Mouse (Mus musculus): Measurements from ENCODE around the gene Myog. TPM values are rescaled to one million over a fixed set of nuclear protein-coding genes. Genes with fewer than 3 reads are reported as not detected.

Gene Myog
- polyA plus RNA-seq, 1 experiment: 0.09 TPM

GRCm38 (mm10) chr1:134292601-134293000 is 2.8 kb downstream of the Myog start:
- no peaks in the 10 kb centered on the region for H3K27me3 ChIP-seq (replicated peaks; ENCODE audit: control insufficient read depth, insufficient read depth, low read length)
- WGBS: 81% methylated on average over 9 of the region's 9 CpGs
- TF ChIP-seq CTCF (conservative IDR thresholded peaks at IDR 0.05; ENCODE audit: insufficient read depth, insufficient read length, low read depth, low read length) (no peak), POLR2A (IDR thresholded peaks at IDR 0.05; ENCODE audit: low read depth, low read length) (no peak)
- no peaks in the 10 kb centered on the region for H3K36me3 ChIP-seq (ENCODE audit: control insufficient read depth, insufficient read depth, low read length)
- DNase-seq: no peak
- H3K4me1 ChIP-seq (ENCODE audit: control insufficient read depth, insufficient read depth, low read length): no peaks in the 10 kb centered on the region; the same call in 1 of the 2 replicates
- no peak overlapping the region for H3K4me3 ChIP-seq (ENCODE audit: insufficient read depth, low read depth, low read length)
- H3K27ac ChIP-seq (ENCODE audit: insufficient read depth, low read depth, low read length): no peak overlapping the region

DNA sequence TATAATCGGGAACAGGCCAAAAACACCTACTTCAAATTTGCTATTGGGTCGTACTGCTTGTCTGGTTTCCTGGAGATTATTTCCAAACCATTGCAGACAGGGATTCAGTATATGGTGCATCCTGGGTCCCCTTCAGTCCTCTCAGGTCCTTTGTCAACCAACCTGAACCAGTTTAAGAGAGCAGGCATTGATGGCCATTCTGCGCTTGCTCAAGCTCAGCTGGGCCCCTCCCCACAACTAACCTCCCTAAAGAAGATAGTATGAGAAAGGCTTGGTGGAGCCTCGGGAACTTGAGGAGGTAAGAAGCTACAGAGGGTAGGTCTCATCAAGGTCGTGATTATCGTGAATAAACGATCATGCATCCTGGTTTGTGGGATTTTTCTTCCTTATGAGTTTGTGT is 3.5 kb downstream of the Myog start:
- Histone ChIP-seq H3K27ac (ENCODE audit: insufficient read depth, low read depth, low read length) (no peak overlapping the region), H3K4me3 (ENCODE audit: insufficient read depth, low read depth, low read length) (no peak overlapping the region), H3K4me1 (ENCODE audit: control insufficient read depth, insufficient read depth, low read length) (no peaks in the 10 kb centered on the region; the same call in 1 of the 2 replicates), H3K36me3 (ENCODE audit: control insufficient read depth, insufficient read depth, low read length) (no peaks in the 10 kb centered on the region), H3K27me3 (replicated peaks; ENCODE audit: control insufficient read depth, insufficient read depth, low read length) (no peaks in the 10 kb centered on the region)
- WGBS: 93% methylated on average over 7 of the region's 7 CpGs
- TF ChIP-seq POLR2A (IDR thresholded peaks at IDR 0.05; ENCODE audit: low read depth, low read length) (no peak), CTCF (conservative IDR thresholded peaks at IDR 0.05; ENCODE audit: insufficient read depth, insufficient read length, low read depth, low read length) (no peak)
- no peak for DNase-seq

DNA sequence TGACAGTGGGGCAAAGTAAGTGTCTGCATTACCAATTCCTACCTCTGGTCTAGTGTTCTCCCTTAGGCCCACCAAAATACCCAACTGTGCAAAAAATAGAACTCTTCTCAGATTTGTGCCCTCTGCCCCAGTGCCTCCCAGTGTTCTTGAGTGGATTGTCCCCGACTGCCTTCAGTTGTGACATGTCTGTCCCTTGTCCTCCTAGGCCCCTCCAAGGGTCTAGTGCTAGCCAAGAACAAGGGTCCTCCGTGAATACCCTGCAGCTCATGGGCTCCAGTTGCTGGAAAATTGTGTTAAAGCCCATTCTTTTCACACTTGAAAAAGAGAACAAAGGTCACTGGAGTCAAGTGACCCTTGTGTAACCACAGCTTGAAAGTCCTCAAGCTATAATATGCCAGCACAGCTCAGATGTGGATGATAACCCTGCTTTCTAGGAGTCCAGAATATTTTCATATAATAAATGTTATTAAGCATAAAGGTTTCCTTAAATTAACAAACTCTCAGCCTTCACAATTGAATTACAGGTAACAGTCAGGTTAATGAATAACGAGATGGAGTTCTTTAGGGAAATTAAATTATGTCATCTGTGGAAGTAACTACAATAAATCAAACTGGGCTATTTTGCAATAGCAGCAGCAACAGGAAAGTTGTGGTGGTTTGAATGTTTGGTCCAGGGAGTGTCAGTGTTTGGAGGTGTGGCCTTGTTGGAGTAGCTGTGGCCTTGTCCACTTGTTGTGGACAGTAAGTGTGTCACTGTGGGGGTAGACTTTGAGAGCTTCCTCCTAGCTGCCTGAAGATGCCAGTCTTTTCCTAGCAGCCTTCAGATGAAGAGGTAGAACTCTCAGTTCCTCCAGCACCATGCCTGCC is 4.2 kb downstream of the Myog start:
- WGBS: 60% methylated on average over 3 of the region's 3 CpGs
- TF ChIP-seq POLR2A (IDR thresholded peaks at IDR 0.05; ENCODE audit: low read depth, low read length): no peak
- no peak for TF ChIP-seq CTCF (conservative IDR thresholded peaks at IDR 0.05; ENCODE audit: insufficient read depth, insufficient read length, low read depth, low read length)
- H3K36me3 ChIP-seq (ENCODE audit: control insufficient read depth, insufficient read depth, low read length): no peaks in the 10 kb centered on the region
- no peaks in the 10 kb centered on the region; the same call in 1 of the 2 replicates for H3K4me1 ChIP-seq (ENCODE audit: control insufficient read depth, insufficient read depth, low read length)
- no peak overlapping the region for H3K4me3 ChIP-seq (ENCODE audit: insufficient read depth, low read depth, low read length)
- no peaks in the 10 kb centered on the region for H3K27me3 ChIP-seq (replicated peaks; ENCODE audit: control insufficient read depth, insufficient read depth, low read length)
- DNase-seq: peak; percentile 19
- no peak overlapping the region for H3K27ac ChIP-seq (ENCODE audit: insufficient read depth, low read depth, low read length)

DNA sequence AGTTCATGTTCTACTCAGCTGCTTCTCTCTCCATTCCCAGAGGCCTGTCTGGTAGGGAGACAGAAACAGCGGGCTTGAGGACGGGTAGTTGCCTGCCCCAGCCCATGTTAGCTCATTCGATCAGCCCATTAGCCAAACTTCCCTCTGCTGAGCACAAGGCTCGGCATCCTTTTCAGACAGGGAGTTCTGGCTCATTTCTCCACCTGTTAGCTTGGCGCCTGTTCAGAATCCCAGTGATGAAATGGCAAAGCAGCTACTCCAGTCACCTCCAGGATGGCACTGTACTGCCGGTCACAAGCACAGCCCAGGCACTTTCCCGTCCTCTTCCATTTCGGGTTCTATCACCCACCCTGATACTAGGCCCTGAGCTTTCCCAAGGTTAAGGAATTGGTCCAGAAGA is 7.5 kb downstream of the Myog start:
- no peak for TF ChIP-seq CTCF (conservative IDR thresholded peaks at IDR 0.05; ENCODE audit: insufficient read depth, insufficient read length, low read depth, low read length)
- no peak for TF ChIP-seq POLR2A (IDR thresholded peaks at IDR 0.05; ENCODE audit: low read depth, low read length)
- H3K36me3 ChIP-seq (ENCODE audit: control insufficient read depth, insufficient read depth, low read length): no peaks in the 10 kb centered on the region
- H3K4me3 ChIP-seq (ENCODE audit: insufficient read depth, low read depth, low read length): no peak overlapping the region
- no peak for DNase-seq
- no peaks in the 10 kb centered on the region; the same call in 1 of the 2 replicates for H3K4me1 ChIP-seq (ENCODE audit: control insufficient read depth, insufficient read depth, low read length)
- no peaks in the 10 kb centered on the region for H3K27me3 ChIP-seq (replicated peaks; ENCODE audit: control insufficient read depth, insufficient read depth, low read length)
- WGBS: 96% methylated on average over 8 of the region's 8 CpGs
- no peak overlapping the region for H3K27ac ChIP-seq (ENCODE audit: insufficient read depth, low read depth, low read length)

- Histone ChIP-seq H3K4me3 (ENCODE audit: insufficient read depth, low read depth, low read length) (peak overlapping the region; percentile 62), H3K36me3 (ENCODE audit: control insufficient read depth, insufficient read depth, low read length) (no peaks in the 10 kb centered on the region), H3K4me1 (ENCODE audit: control insufficient read depth, insufficient read depth, low read length) (no peaks in the 10 kb centered on the region; the same call in 1 of the 2 replicates), H3K27ac (ENCODE audit: insufficient read depth, low read depth, low read length) (no peak overlapping the region), H3K27me3 (replicated peaks; ENCODE audit: control insufficient read depth, insufficient read depth, low read length) (no peaks in the 10 kb centered on the region)
- DNase-seq: no peak
- 8% methylated on average over 58 of the region's 59 CpGs for WGBS
- TF ChIP-seq CTCF (conservative IDR thresholded peaks at IDR 0.05; ENCODE audit: insufficient read depth, insufficient read length, low read depth, low read length): no peak
- TF ChIP-seq POLR2A (IDR thresholded peaks at IDR 0.05; ENCODE audit: low read depth, low read length): no peak
Measured at GRCm38 (mm10) chr1:134298636-134299411, 9.0 kb downstream of the Myog start.

GRCm38 (mm10) chr1:134302568-134303238 is 12.9 kb downstream of the Myog start:
- WGBS: 52% methylated on average over 8 of the region's 8 CpGs
- no peaks in the 10 kb centered on the region for H3K4me1 ChIP-seq (ENCODE audit: control insufficient read depth, insufficient read depth, low read length)
- no peaks in the 10 kb centered on the region for H3K27me3 ChIP-seq (replicated peaks; ENCODE audit: control insufficient read depth, insufficient read depth, low read length)
- H3K27ac ChIP-seq (ENCODE audit: insufficient read depth, low read depth, low read length): peak overlapping the region; percentile 61
- no peaks in the 10 kb centered on the region for H3K36me3 ChIP-seq (ENCODE audit: control insufficient read depth, insufficient read depth, low read length)
- H3K4me3 ChIP-seq (ENCODE audit: insufficient read depth, low read depth, low read length): no peak overlapping the region
- peak; percentile 69 for DNase-seq
- TF ChIP-seq POLR2A (IDR thresholded peaks at IDR 0.05; ENCODE audit: low read depth, low read length) (no peak), CTCF (conservative IDR thresholded peaks at IDR 0.05; ENCODE audit: insufficient read depth, insufficient read length, low read depth, low read length) (no peak)

All from kidney, adult 2 months (tissue).